Mouse (Mus musculus) G1E (cell line): ENCODE data around the gene Gzma.

Source experiments
- CTCF ChIP-seq: IDR thresholded peaks from 2 replicates; pipeline ENCODE4 v1.5.1; 2012; ENCODE audit warnings: low read depth, low read length, inconsistent platforms, mixed read lengths
- GATA1 ChIP-seq: IDR thresholded peaks from 2 replicates; pipeline ENCODE4 v1.6.1; 2012; ENCODE audit warnings: borderline replicate concordance, low read length, inconsistent platforms, mixed read lengths
- GATA2 ChIP-seq: IDR thresholded peaks from 2 replicates; pipeline ENCODE4 v1.6.1; 2012; ENCODE audit warnings: low read depth, low read length, inconsistent platforms, borderline replicate concordance
- POLR2AphosphoS5 ChIP-seq: IDR thresholded peaks from 2 replicates; pipeline ENCODE4 v1.6.1; 2012; ENCODE audit warnings: low read depth, low read length, inconsistent platforms; ENCODE audit not compliant: insufficient replicate concordance
- TAL1 ChIP-seq: conservative IDR thresholded peaks from 2 replicates; pipeline ENCODE4 v1.6.1; 2012; ENCODE audit warnings: low read depth, low read length, inconsistent platforms, mixed read lengths

DNA sequence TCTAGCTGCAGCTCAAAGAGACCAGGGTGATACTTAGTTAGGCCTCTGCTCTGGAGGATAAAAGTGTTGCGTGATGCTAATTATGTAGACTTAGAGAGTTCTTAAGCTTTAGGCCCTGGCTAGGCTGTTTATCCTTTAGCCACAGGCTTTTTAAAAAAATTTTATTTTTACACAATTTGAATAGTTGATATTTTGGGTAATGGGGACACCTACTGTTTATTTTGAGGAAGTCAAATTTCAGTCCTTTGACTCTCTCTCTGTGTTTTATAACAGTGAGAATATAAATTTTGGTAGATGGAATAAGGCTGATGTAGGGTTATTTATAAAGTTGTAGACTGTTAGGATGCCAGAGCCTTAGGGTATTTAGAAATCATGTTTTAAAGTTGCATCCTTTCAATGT lies 38.8 kb upstream of the Gzma start:
- TF ChIP-seq CTCF: no peak
- TF ChIP-seq TAL1: no peak
- no peak for TF ChIP-seq GATA1
- TF ChIP-seq POLR2AphosphoS5: no peak
- TF ChIP-seq GATA2: no peak
